Mouse (Mus musculus) liver, postnatal 0 days (tissue): ENCODE data around the gene Cdk13. TPM values are rescaled to one million over a fixed set of nuclear protein-coding genes. Genes with fewer than 3 reads are reported as not detected.

Experiments used
- ATAC-seq: fragments of 200-750 bp; cut with Nextera tagmentation; 2 replicates; pipeline ENCODE4 v1.8.0; 2017; ENCODE audit warnings: mild to moderate bottlenecking, moderate library complexity
- DNase-seq: peaks from one replicate; pipeline ENCODE4 v3.0.0-alpha.2; 2016
- H3K27ac ChIP-seq: fragments of 300-500 bp; sonication (generic); 2 replicates; pipeline ENCODE4 v1.5.1; 2014; ENCODE audit warnings: antibody characterized with exemption, moderate library complexity, mild to moderate bottlenecking, low read depth
- H3K27me3 ChIP-seq: fragments of 300-500 bp; sonication (generic); 2 replicates; pipeline ENCODE4 v1.6.1; 2014; ENCODE audit warnings: low read length, control low read depth, mixed read lengths; ENCODE audit not compliant: insufficient read depth
- H3K36me3 ChIP-seq: fragments of 300-500 bp; sonication (generic); replicated peaks from 2 replicates; pipeline ENCODE4 v1.6.1; 2014; ENCODE audit warnings: mild to moderate bottlenecking, control low read depth, low read length, moderate library complexity, mixed read lengths; ENCODE audit not compliant: insufficient read depth
- H3K4me1 ChIP-seq: fragments of 300-500 bp; sonication (generic); 2 replicates; pipeline ENCODE4 v1.6.1; 2014; ENCODE audit warnings: antibody characterized with exemption, mild to moderate bottlenecking, control low read depth; ENCODE audit not compliant: insufficient read depth
- H3K4me2 ChIP-seq: fragments of 300-500 bp; sonication (generic); 2 replicates; pipeline ENCODE4 v1.6.1; 2014; ENCODE audit warnings: low read depth, mild to moderate bottlenecking, low read length, moderate library complexity, mixed read lengths
- H3K4me3 ChIP-seq: fragments of 300-500 bp; sonication (generic); 2 replicates; pipeline ENCODE4 v1.5.1; 2014; ENCODE audit warnings: low read depth, low read length
- H3K9ac ChIP-seq: fragments of 300-500 bp; sonication (generic); replicated peaks from 2 replicates; pipeline ENCODE4 v1.6.1; 2014; ENCODE audit warnings: mild to moderate bottlenecking, moderate library complexity
- H3K9me3 ChIP-seq: fragments of 300-500 bp; sonication (generic); 2 replicates; pipeline ENCODE4 v1.6.1; 2016; ENCODE audit warnings: mild to moderate bottlenecking, control low read depth, low read length, mixed read lengths
- CTCF ChIP-seq: sonication (generic); IDR thresholded peaks from 2 replicates; pipeline ENCODE4 v1.5.1; 2016; ENCODE audit warnings: antibody characterized with exemption, low read depth
- EP300 ChIP-seq: IDR thresholded peaks from 2 replicates; pipeline ENCODE4 v1.6.1; 2016; ENCODE audit warnings: antibody characterized with exemption, low read depth, mild to moderate bottlenecking
- WGBS: fragments of 180-500 bp; shearing (Covaris S2); extraction: QIAGEN DNeasy Blood & Tissue Kit; methylation state at CpG from one replicate; pipeline ENCODE4 v1.1.7; 2014; ENCODE audit not compliant: insufficient replicate concordance; 5-methylcytosine and 5-hydroxymethylcytosine counted together
- polyA plus RNA-seq: library from polyadenylated mRNA; unstranded; fragments of >200 nt; fragmentation: Nextera tagmentation; extraction: Ambion mirVana; gene quantifications from 2 replicates; pipeline ENCODE4 v1.2.1, GENCODE M21; 2015

The Cdk13 gene
- polyA plus RNA-seq, 1 experiment from 2014 or later = 6.6 TPM

GRCm38 (mm10) chr13:17695898-17696580, 108.9 kb downstream of the Cdk13 start:
- 3% methylated on average over 7 of the region's 7 CpGs for WGBS
- Histone ChIP-seq H3K27me3 (no peaks in the 10 kb centered on the region), H3K9me3 (no peaks in the 10 kb centered on the region), H3K27ac (peak overlapping the region; percentile 100), H3K4me3 (peak overlapping the region; percentile 95), H3K4me2 (peak overlapping the region; percentile 73), H3K4me1 (peaks cover 12% of the 10 kb centered on the region), H3K9ac (peak overlapping the region; percentile 99), H3K36me3 (no peaks in the 10 kb centered on the region)
- TF ChIP-seq EP300 = no peak
- TF ChIP-seq CTCF = no peak
- DNase-seq = no peak
- no peak for ATAC-seq

- ATAC-seq = peak; percentile 96
- H3K27ac ChIP-seq = peak within 1 kb of the TSS; percentile 100
- H3K9ac ChIP-seq = peak within 1 kb of the TSS; percentile 99
- H3K36me3 ChIP-seq = no peaks in the 10 kb centered on the region
- H3K4me3 ChIP-seq = peak within 1 kb of the TSS; percentile 95
- H3K9me3 ChIP-seq = no peaks in the 10 kb centered on the region
- TF ChIP-seq EP300 = peak; percentile 84
- TF ChIP-seq CTCF = no peak
- under 1% methylated on average over 64 of the region's 66 CpGs for WGBS
- H3K27me3 ChIP-seq = no peaks in the 10 kb centered on the region
- H3K4me2 ChIP-seq = peak within 1 kb of the TSS; percentile 73
- peak; percentile 100 for DNase-seq
- peaks cover 12% of the 10 kb centered on the region for H3K4me1 ChIP-seq
Measured at GRCm38 (mm10) chr13:17694911-17695699, 109.8 kb downstream of the Cdk13 start, which contains the start of the genes Mplkip and Sugct. Mplkip (plus strand) TSS chr13:17695192. Sugct (minus strand) TSS chr13:17695553.

GRCm38 (mm10) chr13:17694414-17694813, 110.5 kb downstream of the Cdk13 start:
- H3K4me2 ChIP-seq = peak overlapping the region; percentile 73
- ATAC-seq = peak; percentile 26
- no peak for TF ChIP-seq EP300
- no peak for TF ChIP-seq CTCF

GRCm38 (mm10) chr13:17693816-17694215, 111.1 kb downstream of the Cdk13 start:
- H3K9me3 ChIP-seq = no peaks in the 10 kb centered on the region
- peak overlapping the region; percentile 73 for H3K4me2 ChIP-seq
- no peak for TF ChIP-seq EP300
- TF ChIP-seq CTCF = no peak
- H3K36me3 ChIP-seq = no peaks in the 10 kb centered on the region
- peak overlapping the region; percentile 100; the same call in 1 of the 2 replicates for H3K27ac ChIP-seq
- H3K9ac ChIP-seq = peak overlapping the region; percentile 87; the same call in 1 of the 2 replicates
- H3K4me1 ChIP-seq = peaks cover 12% of the 10 kb centered on the region
- DNase-seq (no peak), ATAC-seq (no peak)
- peak overlapping the region; percentile 95 for H3K4me3 ChIP-seq
- WGBS = 52% methylated on average over 5 of the region's 5 CpGs
- no peaks in the 10 kb centered on the region for H3K27me3 ChIP-seq

More at GRCm38 (mm10) chr13:17694414-17694813, 110.5 kb downstream of the Cdk13 start:
- peak overlapping the region; percentile 95 for H3K4me3 ChIP-seq
- peak overlapping the region; percentile 87 for H3K9ac ChIP-seq
- H3K27me3 ChIP-seq = no peaks in the 10 kb centered on the region
- H3K9me3 ChIP-seq = no peaks in the 10 kb centered on the region
- 1% methylated on average over 20 of the region's 25 CpGs for WGBS
- DNase-seq = no peak
- peak overlapping the region; percentile 100 for H3K27ac ChIP-seq
- H3K36me3 ChIP-seq = no peaks in the 10 kb centered on the region
- peaks cover 12% of the 10 kb centered on the region for H3K4me1 ChIP-seq

GRCm38 (mm10) chr13:17691436-17691835, 113.5 kb downstream of the Cdk13 start:
- H3K27ac ChIP-seq = peak overlapping the region; percentile 56
- ATAC-seq (no peak), DNase-seq (no peak)
- no peak overlapping the region for H3K4me2 ChIP-seq
- TF ChIP-seq EP300 (no peak), CTCF (no peak)
- no peaks in the 10 kb centered on the region for H3K36me3 ChIP-seq
- no peaks in the 10 kb centered on the region for H3K27me3 ChIP-seq
- WGBS = 57% methylated on average over 1 of the region's 1 CpGs
- H3K4me3 ChIP-seq = no peak overlapping the region
- H3K4me1 ChIP-seq = peaks cover 8% of the 10 kb centered on the region
- no peak overlapping the region for H3K9ac ChIP-seq
- H3K9me3 ChIP-seq = no peaks in the 10 kb centered on the region

GRCm38 (mm10) chr13:17690686-17691085, 114.2 kb downstream of the Cdk13 start:
- Histone ChIP-seq H3K27me3 (no peaks in the 10 kb centered on the region), H3K4me2 (no peak overlapping the region), H3K9me3 (no peaks in the 10 kb centered on the region), H3K36me3 (no peaks in the 10 kb centered on the region), H3K4me1 (peaks cover 8% of the 10 kb centered on the region), H3K27ac (no peak overlapping the region), H3K4me3 (no peak overlapping the region), H3K9ac (no peak overlapping the region)
- DNase-seq = no peak
- no peak for TF ChIP-seq EP300
- no peak for TF ChIP-seq CTCF
- no peak for ATAC-seq
